ENCODE assay signal across 9 mouse cellular contexts in the genomic region with DNA sequence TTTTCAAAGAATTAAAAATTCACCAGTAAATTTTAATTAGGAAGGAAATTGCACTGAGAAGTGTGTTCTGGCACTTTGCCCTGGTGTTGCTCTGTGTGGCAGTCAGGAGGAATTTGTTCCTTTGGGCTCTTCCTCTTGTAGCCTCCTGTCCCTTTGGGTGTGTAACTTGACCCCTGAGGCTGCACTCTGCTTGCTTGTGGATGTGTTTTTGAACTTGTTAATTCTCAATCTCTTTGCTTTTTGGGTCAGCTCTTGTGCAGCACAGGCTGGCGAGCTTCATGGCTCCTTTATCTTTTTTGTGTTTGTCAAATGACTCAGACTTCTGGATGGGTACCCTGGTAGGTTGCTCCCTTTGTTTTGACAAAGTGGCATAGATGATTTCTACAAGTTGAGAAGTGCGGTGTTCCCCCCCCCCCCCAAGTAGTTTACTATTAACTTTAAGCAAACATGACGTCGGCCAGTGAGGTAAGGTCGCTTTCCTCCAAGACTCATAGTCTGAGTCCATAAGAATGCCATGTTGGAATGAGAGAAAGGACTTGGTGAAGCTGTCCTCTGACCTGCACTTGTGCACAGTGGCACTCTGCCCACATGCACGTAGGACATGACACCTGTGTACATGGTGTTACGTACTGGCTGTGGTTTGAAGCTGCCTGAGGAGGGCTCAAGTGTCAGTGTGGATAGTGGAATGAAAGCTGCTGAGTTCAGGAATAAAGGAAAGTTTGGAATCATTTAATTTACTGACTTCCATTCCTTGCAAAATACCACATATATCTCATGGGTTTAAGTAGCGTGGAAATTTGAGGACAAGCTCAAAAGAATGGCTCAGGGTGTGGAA. TPM values are rescaled to one million over a fixed set of nuclear protein-coding genes. Genes with fewer than 3 reads are reported as not detected.
DNase-seq lines count a peak whose midpoint lies in the region; ATAC-seq and TF ChIP-seq lines count a peak whose summit lies in the region.
"Had no signal": no experiment of that assay in that cellular context is flagged by ENCODE, and none has a peak within 500 bp of the region (broad histone marks: within the 10 kb centered on the region; RNA-seq: fewer than 3 reads in every experiment).

No protein-coding gene starts in this region.

- no peaks in the 10 kb centered on the region for H3K9me3 ChIP-seq in hindbrain, postnatal 0 days (ENCODE audit: low read length)
- H3K9me3 ChIP-seq in hindbrain, embryonic 11.5 days (ENCODE audit: control insufficient read depth, low read length) = no peaks in the 10 kb centered on the region
- H3K9me3 ChIP-seq in embryonic facial prominence, embryonic 14.5 days (ENCODE audit: control insufficient read depth, low read length) = no peaks in the 10 kb centered on the region
- no peaks in the 10 kb centered on the region for H3K9me3 ChIP-seq in kidney, embryonic 16.5 days (ENCODE audit: low read length)
- no peaks in the 10 kb centered on the region for H3K9me3 ChIP-seq in forebrain, embryonic 15.5 days
- H3K9me3 ChIP-seq: neural tube, embryonic 15.5 days had no signal

- H3K9ac ChIP-seq in hindbrain, postnatal 0 days (replicated peaks; ENCODE audit: low read length) = no peak overlapping the region
- no peak overlapping the region for H3K9ac ChIP-seq in hindbrain, embryonic 11.5 days (ENCODE audit: low read depth, low read length)
- no peak overlapping the region for H3K9ac ChIP-seq in embryonic facial prominence, embryonic 14.5 days (ENCODE audit: low read depth, low read length)
- no peak overlapping the region for H3K9ac ChIP-seq in kidney, embryonic 16.5 days (replicated peaks; ENCODE audit: low read length)
- no peak overlapping the region for H3K9ac ChIP-seq in forebrain, embryonic 15.5 days (replicated peaks)
- H3K9ac ChIP-seq: neural tube, embryonic 15.5 days had no signal

- no peaks in the 10 kb centered on the region for H3K36me3 ChIP-seq in hindbrain, postnatal 0 days (ENCODE audit: insufficient read depth, low read length)
- H3K36me3 ChIP-seq in hindbrain, embryonic 11.5 days (ENCODE audit: control insufficient read depth, insufficient read depth, low read length) = no peaks in the 10 kb centered on the region
- no peaks in the 10 kb centered on the region for H3K36me3 ChIP-seq in embryonic facial prominence, embryonic 14.5 days (ENCODE audit: control insufficient read depth, insufficient read depth, low read length)
- H3K36me3 ChIP-seq in kidney, embryonic 16.5 days (ENCODE audit: insufficient read depth, low read length) = no peaks in the 10 kb centered on the region
- no peaks in the 10 kb centered on the region for H3K36me3 ChIP-seq in forebrain, embryonic 15.5 days
- H3K36me3 ChIP-seq: neural tube, embryonic 15.5 days had no signal

- no peak for ATAC-seq in hindbrain, postnatal 0 days
- ATAC-seq in hindbrain, embryonic 11.5 days (ENCODE audit: low FRiP score) = no peak
- peak; percentile 67; the same call in 1 of the 2 replicates for ATAC-seq in embryonic facial prominence, embryonic 14.5 days (ENCODE audit: low read depth)
- peak; percentile 83 for ATAC-seq in kidney, embryonic 16.5 days (ENCODE audit: low FRiP score, low TSS enrichment)
- ATAC-seq in forebrain, embryonic 15.5 days (replicated peaks) = no peak
- no peak for ATAC-seq in frontal cortex, adult (ENCODE audit: low TSS enrichment)

- H3K4me3 ChIP-seq in hindbrain, postnatal 0 days (ENCODE audit: low read length) = no peak overlapping the region
- H3K4me3 ChIP-seq in hindbrain, embryonic 11.5 days (ENCODE audit: low read depth, low read length) = no peak overlapping the region
- no peak overlapping the region for H3K4me3 ChIP-seq in embryonic facial prominence, embryonic 14.5 days (ENCODE audit: low read depth, low read length)
- no peak overlapping the region for H3K4me3 ChIP-seq in kidney, embryonic 16.5 days (ENCODE audit: low read length)
- H3K4me3 ChIP-seq in forebrain, embryonic 15.5 days = no peak overlapping the region
- H3K4me3 ChIP-seq: neural tube, embryonic 15.5 days had no signal

- no peak for DNase-seq in hindbrain, postnatal 0 days (ENCODE audit: low spot score)
- DNase-seq in hindbrain, embryonic 11.5 days (ENCODE audit: low spot score) = no peak
- DNase-seq in embryonic facial prominence, embryonic 14.5 days (ENCODE audit: low spot score) = peak; percentile 55
- DNase-seq in skeletal muscle tissue, adult 2 months (ENCODE audit: low read depth, low spot score) = peak; percentile 74
- no peak for DNase-seq in ovary, postnatal 10 days (ENCODE audit: low spot score)

- no peaks in the 10 kb centered on the region for H3K4me1 ChIP-seq in hindbrain, postnatal 0 days (ENCODE audit: insufficient read depth, low read length)
- no peaks in the 10 kb centered on the region for H3K4me1 ChIP-seq in hindbrain, embryonic 11.5 days (replicated peaks; ENCODE audit: control insufficient read depth, insufficient read depth, low read length)
- H3K4me1 ChIP-seq in embryonic facial prominence, embryonic 14.5 days (ENCODE audit: control insufficient read depth, insufficient read depth, low read length) = peaks cover 25% of the 10 kb centered on the region
- H3K4me1 ChIP-seq in kidney, embryonic 16.5 days (ENCODE audit: insufficient read depth, low read length) = peaks cover 39% of the 10 kb centered on the region
- H3K4me1 ChIP-seq in forebrain, embryonic 15.5 days = peaks cover 11% of the 10 kb centered on the region

- no peaks in the 10 kb centered on the region for H3K27me3 ChIP-seq in hindbrain, postnatal 0 days (ENCODE audit: insufficient read depth, low read length)
- H3K27me3 ChIP-seq in hindbrain, embryonic 11.5 days (ENCODE audit: control insufficient read depth, insufficient read depth, low read length) = no peaks in the 10 kb centered on the region
- H3K27me3 ChIP-seq in embryonic facial prominence, embryonic 14.5 days (replicated peaks; ENCODE audit: control insufficient read depth, insufficient read depth, low read length) = no peaks in the 10 kb centered on the region
- H3K27me3 ChIP-seq in kidney, embryonic 16.5 days (ENCODE audit: insufficient read depth, low read length) = no peaks in the 10 kb centered on the region
- no peaks in the 10 kb centered on the region for H3K27me3 ChIP-seq in forebrain, embryonic 15.5 days
- H3K27me3 ChIP-seq: neural tube, embryonic 15.5 days had no signal

- TF ChIP-seq CTCF in hindbrain, postnatal 0 days (IDR thresholded peaks at IDR 0.05; ENCODE audit: low read depth) = no peak

- 74% methylated on average over 8 of the region's 8 CpGs for whole genome bisulfite sequencing in hindbrain, postnatal 0 days
- WGBS in hindbrain, embryonic 11.5 days = 78% methylated on average over 8 of the region's 8 CpGs
- WGBS in embryonic facial prominence, embryonic 14.5 days = 54% methylated on average over 8 of the region's 8 CpGs
- WGBS in kidney, embryonic 16.5 days = 27% methylated on average over 8 of the region's 8 CpGs
- 81% methylated on average over 8 of the region's 8 CpGs for WGBS in forebrain, embryonic 15.5 days

- H3K4me2 ChIP-seq in hindbrain, postnatal 0 days (ENCODE audit: low read depth, low read length) = no peak overlapping the region
- H3K4me2 ChIP-seq in hindbrain, embryonic 11.5 days (replicated peaks; ENCODE audit: low read depth, low read length) = no peak overlapping the region
- H3K4me2 ChIP-seq in embryonic facial prominence, embryonic 14.5 days (ENCODE audit: low read depth, low read length) = no peak overlapping the region
- 0 out of 2 replicates have a peak overlapping the region, but pooled peaks have one; percentile 27 for H3K4me2 ChIP-seq in kidney, embryonic 16.5 days (replicated peaks; ENCODE audit: low read depth, low read length)
- no peak overlapping the region for H3K4me2 ChIP-seq in forebrain, embryonic 15.5 days (replicated peaks)
- H3K4me2 ChIP-seq: neural tube, embryonic 15.5 days had no signal

- 0 out of 2 replicates have a peak overlapping the region, but pooled peaks have one; percentile 11 for H3K27ac ChIP-seq in hindbrain, postnatal 0 days
- H3K27ac ChIP-seq in hindbrain, embryonic 11.5 days (ENCODE audit: low read depth, low read length) = no peak overlapping the region
- no peak overlapping the region for H3K27ac ChIP-seq in embryonic facial prominence, embryonic 14.5 days (replicated peaks; ENCODE audit: low read depth, low read length)
- peak overlapping the region; percentile 68; the same call in 1 of the 2 replicates for H3K27ac ChIP-seq in kidney, embryonic 16.5 days (ENCODE audit: low read length)
- H3K27ac ChIP-seq in forebrain, embryonic 15.5 days (replicated peaks) = no peak overlapping the region
- H3K27ac ChIP-seq: neural tube, embryonic 15.5 days had no signal

RNA-seq across cellular contexts. Expression of gene Tbl1xr1, which starts 14.2 kb away (rescaled TPM):
- 33.1 and 50.3 TPM in 2 replicates for total RNA-seq in hindbrain, postnatal 0 days (2014; rRNA removed)
- 9.7 and 12.8 TPM in 2 replicates for polyA plus RNA-seq in hindbrain, postnatal 0 days (2015; fragmentation: Nextera tagmentation; extraction: Ambion mirVana)
- 24.1 and 35.8 TPM in 2 replicates for polyA plus RNA-seq in hindbrain, embryonic 11.5 days (2014; fragmentation: Nextera tagmentation; extraction: Ambion mirVana)
- 20.8 and 23.2 TPM in 2 replicates for polyA plus RNA-seq in embryonic facial prominence, embryonic 14.5 days (2014; fragmentation: Nextera tagmentation; extraction: Ambion mirVana)
- 19.2 and 23.2 TPM in 2 replicates for polyA plus RNA-seq in kidney, embryonic 16.5 days (2015; fragmentation: Nextera tagmentation; extraction: Ambion mirVana)
- 20.9 and 23.4 TPM in 2 replicates for polyA plus RNA-seq in forebrain, embryonic 15.5 days (2015; fragmentation: Nextera tagmentation; extraction: Ambion mirVana)

Comparison
In these comparisons a context has a peak if more than half of its experiments do, and no peak if none do; other contexts are left out.
1. H3K27ac ChIP-seq: peak in hindbrain, postnatal 0 days (single experiment) and kidney, embryonic 16.5 days (single experiment); none in hindbrain, embryonic 11.5 days (single experiment), embryonic facial prominence, embryonic 14.5 days (single experiment) and forebrain, embryonic 15.5 days (single experiment).
2. ATAC-seq: peak in embryonic facial prominence, embryonic 14.5 days (single experiment) and kidney, embryonic 16.5 days (single experiment); none in hindbrain, postnatal 0 days (single experiment), hindbrain, embryonic 11.5 days (single experiment), forebrain, embryonic 15.5 days (single experiment) and frontal cortex, adult (single experiment).
3. DNase-seq: peak in embryonic facial prominence, embryonic 14.5 days (single experiment) and skeletal muscle tissue, adult 2 months (single experiment); none in hindbrain, postnatal 0 days (single experiment), hindbrain, embryonic 11.5 days (single experiment) and ovary, postnatal 10 days (single experiment).